Mouse (Mus musculus): ENCODE results near the gene Hspa2.
"Not testable (repeated sequence)": the region's sequence is repeated elsewhere in the genome, so short reads cannot be mapped to it uniquely, and the experiment has no call there.

The Hspa2 gene

GRCm38 (mm10) chr12:76435549-76435948 lies 31.6 kb downstream of the Hspa2 start:
- no peak for DNase-seq

GRCm38 (mm10) chr12:76443488-76443887 lies 39.5 kb downstream of the Hspa2 start:
- not testable (repeated sequence) for DNase-seq

DNA sequence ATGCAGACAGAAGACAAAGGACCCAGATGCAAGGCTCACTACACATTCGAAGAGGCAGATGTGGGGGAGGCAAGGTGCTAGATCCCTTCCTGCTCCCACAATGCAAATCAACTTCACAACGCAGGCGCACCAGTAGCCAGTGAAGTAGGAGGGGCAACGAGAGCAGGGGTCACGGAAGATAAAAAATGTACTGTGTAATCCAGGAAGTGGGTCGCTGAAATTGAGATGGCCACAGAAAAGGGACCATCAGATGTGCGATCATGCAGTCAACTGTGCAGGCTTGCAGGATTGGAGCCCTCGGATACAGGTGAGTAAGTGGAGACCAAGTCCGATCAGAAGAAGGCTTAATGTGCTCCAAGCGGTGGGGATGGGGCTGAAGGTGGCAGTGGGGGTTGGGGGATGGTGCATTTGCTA lies 40.4 kb downstream of the Hspa2 start:
- no peak for DNase-seq

DNA sequence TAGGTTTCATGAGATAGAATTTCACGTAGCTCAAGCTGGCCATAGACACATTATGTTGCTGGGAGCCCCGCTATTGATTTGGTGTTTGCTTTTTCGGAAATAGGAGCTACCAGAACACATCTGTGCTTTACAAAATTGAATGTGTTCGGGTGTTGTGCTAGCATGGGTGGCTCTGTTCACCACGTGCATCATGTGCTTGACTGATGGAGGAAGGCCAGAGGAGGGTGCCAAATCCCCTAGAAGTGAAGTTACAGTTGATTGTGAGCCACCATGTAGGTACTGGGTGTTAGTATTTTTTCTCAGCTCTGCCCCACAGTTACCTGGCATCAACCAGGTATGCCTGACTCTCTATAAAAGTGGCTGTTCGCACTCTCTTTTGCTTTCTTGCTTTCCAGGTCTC lies 40.9 kb downstream of the Hspa2 start:
- DNase-seq, result no peak

- no peak for DNase-seq
Observed at GRCm38 (mm10) chr12:76446201-76446600, 42.2 kb downstream of the Hspa2 start.

GRCm38 (mm10) chr12:76448127-76448526 lies 44.2 kb downstream of the Hspa2 start:
- DNase-seq, result no peak

DNA sequence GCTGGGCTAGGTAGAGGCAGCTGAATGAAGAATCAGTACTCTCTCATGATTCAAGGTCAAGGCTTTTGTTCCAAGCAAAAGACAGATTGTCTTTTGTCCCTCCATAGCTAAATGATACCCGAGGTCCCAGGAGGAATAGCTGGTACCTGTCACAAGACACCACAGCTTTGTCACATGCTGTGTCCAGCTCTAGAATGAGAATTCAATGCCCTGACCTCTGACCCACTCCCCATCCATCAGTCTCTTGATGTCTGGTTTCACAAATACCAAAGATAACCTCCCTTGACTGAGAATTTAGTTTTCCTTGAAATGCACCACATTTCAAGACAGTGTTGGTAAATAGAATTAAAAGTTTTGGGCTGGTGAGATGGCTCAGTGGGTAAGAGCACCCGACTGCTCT lies 48.2 kb downstream of the Hspa2 start:
- no peak for DNase-seq
